Mouse (Mus musculus) urinary bladder, postnatal 10 days (tissue): Measurements from ENCODE around the gene Gm21170.
"Not testable (repeated sequence)": the region's sequence is repeated elsewhere in the genome, so short reads cannot be mapped to it uniquely, and the experiment has no call there.

Experiments used
- DNase-seq: peaks from one replicate; pipeline ENCODE4 v3.0.0; 2022; ENCODE audit warnings: low spot score

Gm21170 gene

DNA sequence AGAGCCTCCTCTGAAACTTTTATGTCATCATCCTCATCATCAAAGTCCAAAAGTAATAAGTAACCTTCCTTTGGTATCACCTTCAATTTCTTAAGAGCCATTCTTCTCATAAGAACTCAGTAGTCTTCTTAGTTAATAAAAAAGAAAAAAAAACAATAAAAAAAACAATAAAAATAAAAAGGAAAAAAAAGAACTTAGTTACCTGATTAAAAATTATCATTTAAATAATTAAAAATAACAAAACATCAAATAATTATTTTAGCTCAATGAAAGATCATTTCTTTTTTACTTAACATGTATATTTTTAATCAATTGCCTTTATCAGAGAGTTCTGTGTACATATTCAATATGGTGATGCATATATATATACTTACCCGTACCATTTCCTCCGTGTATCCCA is at the start of gene Gm21170:
Gm21170 (minus strand) TSS at position 101 of the 400 bp plus-strand sequence.
- not testable (repeated sequence) for DNase-seq
